Mouse (Mus musculus) WW6 (cell line): Measurements from ENCODE around the gene Mia.

ENCODE experiments used
- DNase-seq: peaks from one replicate; pipeline ENCODE4 v3.0.0-alpha.2; 2013; ENCODE audit warnings: low read depth, low spot score

The Mia gene

GRCm38 (mm10) chr7:27161744-27162143 is 19.2 kb downstream of the Mia start:
- no peak for DNase-seq

- no peak for DNase-seq
Measured at GRCm38 (mm10) chr7:27160921-27161320, 20.0 kb downstream of the Mia start.

GRCm38 (mm10) chr7:27159882-27160281 is 21.1 kb downstream of the Mia start:
- DNase-seq: peak; percentile 88

- no peak for DNase-seq
Measured at GRCm38 (mm10) chr7:27159256-27159655, 21.7 kb downstream of the Mia start.

GRCm38 (mm10) chr7:27158171-27158570 is 22.8 kb downstream of the Mia start:
- DNase-seq: no peak

GRCm38 (mm10) chr7:27156005-27156404 is 25.0 kb downstream of the Mia start:
- DNase-seq: no peak

GRCm38 (mm10) chr7:27153205-27153764 is 27.7 kb downstream of the Mia start, which contains the start of gene Cyp2t4:
Gene Cyp2t4, plus strand, starts transcription at chr7:27153714.
- DNase-seq: no peak

GRCm38 (mm10) chr7:27136410-27136996 is 44.5 kb downstream of the Mia start:
- no peak for DNase-seq

GRCm38 (mm10) chr7:27133757-27134156 is 47.2 kb downstream of the Mia start:
- DNase-seq: no peak

GRCm38 (mm10) chr7:27133156-27133555 is 47.8 kb downstream of the Mia start:
- DNase-seq: no peak

- DNase-seq: peak; percentile 56
Measured at GRCm38 (mm10) chr7:27132588-27132987, 48.4 kb downstream of the Mia start.

GRCm38 (mm10) chr7:27131387-27131786 is 49.6 kb downstream of the Mia start:
- DNase-seq: no peak

- DNase-seq: no peak
Measured at GRCm38 (mm10) chr7:27130521-27131370, 50.2 kb downstream of the Mia start.

GRCm38 (mm10) chr7:27129811-27130210 is 51.1 kb downstream of the Mia start:
- no peak for DNase-seq
